Mouse (Mus musculus): ENCODE results near the gene Ramac. TPM values are rescaled to one million over a fixed set of nuclear protein-coding genes. Genes with fewer than 3 reads are reported as not detected.

Ramac gene
- polyA plus RNA-seq (2017; shearing (Covaris generic)): 164 TPM

DNA sequence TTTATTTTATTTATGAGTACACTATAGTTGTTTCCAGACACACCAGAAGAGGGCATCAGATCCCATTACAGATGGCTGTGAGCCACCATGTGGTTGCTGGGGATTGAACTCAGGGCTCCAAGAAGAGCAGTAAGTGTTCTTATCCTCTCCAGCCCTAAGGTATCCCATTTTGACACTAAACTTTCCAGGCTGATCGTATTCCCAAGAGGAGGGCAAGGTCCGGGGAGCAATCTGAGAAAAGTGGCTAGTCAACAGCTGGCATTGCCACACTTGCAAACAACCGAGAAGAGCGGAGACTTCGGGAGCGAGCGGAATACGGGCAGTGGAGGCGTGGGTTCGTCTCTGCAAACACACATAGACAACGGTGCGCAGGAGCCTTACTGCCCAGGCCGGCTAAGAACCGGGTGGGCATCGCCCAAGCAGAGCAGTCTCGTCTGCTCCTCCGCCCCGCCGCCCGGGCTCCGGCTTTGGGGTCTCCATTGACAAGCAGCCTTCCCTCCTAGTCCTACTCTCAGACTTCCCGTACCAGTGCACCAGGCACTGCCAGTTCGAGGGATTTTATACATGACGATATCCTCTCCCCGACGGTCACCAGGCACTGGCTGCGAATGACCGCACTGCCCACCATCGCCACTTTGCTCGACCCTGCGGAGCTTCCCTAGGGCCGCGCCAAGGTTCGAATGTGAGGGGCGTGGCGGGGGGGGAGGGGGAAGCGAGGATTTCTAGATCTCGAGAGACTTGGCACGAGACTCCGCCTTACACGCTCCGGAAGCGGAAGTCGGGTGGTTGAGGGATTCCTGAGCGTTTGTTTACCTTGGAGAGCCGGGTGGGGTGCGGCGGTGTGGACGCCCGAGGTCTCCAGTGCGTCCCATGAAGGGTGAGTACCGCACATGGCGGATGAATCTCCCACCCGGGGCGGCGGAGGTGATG is at the start of gene Ramac:
Gene Ramac (plus strand): TSS at position 746 of the 930 bp plus-strand sequence.

DNA sequence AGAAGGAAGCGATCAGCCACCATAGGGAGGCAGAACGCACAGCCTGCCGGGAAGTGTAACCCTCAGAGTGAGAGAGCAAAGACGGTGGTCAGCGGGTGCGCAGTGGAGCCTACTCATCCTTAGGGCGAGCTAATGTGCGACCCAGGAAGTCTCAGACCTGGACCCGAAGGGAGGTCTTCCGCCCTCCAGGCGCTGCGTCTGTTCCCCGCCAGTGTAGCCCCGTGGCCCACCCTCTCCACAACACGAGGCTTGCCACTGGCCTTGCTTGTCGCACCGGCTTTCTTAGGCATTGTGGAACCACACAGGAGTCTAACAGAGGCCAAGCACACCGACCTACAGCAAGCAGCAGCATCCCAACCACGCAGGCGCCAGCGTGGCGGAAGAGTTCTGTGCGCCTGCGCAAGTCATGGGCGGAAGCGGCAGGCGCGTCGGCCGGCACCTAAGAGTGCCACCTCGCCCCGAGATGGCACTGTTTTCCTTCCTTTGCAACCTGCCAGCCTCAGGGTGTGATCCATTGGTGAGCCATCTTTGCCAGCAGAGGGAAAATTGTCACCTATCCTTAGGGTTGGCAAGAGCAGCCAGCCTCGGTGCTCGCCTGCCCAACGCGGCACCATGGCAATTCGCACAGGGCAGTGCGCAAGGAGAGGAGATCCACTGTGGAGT is 26.5 kb downstream of the Ramac start, which contains the start of gene 3110040N11Rik:
Gene 3110040N11Rik (minus strand): TSS at position 384 of the 663 bp plus-strand sequence.

Other genes with a start within 250 kb of the Ramac start
- gene Fsd2, start 196.0 kb upstream of the Ramac start, polyA plus RNA-seq (2017; shearing (Covaris generic)): 7.4 TPM
- 1.6 TPM for gene Whamm, start 191.7 kb upstream of the Ramac start, polyA plus RNA-seq (2017; shearing (Covaris generic))
- not detected for gene Homer2, start 55.4 kb upstream of the Ramac start, polyA plus RNA-seq (2017; shearing (Covaris generic))
- 67.2 TPM for gene 3110040N11Rik, start 26.6 kb downstream of the Ramac start, polyA plus RNA-seq (2017; shearing (Covaris generic))
- 8.2 TPM for gene Btbd1, start 66.5 kb downstream of the Ramac start, polyA plus RNA-seq (2017; shearing (Covaris generic))
- not detected for gene Gm10160, start 92.9 kb downstream of the Ramac start, polyA plus RNA-seq (2017; shearing (Covaris generic))
- 12.4 TPM for gene Tm6sf1, start 96.1 kb downstream of the Ramac start, polyA plus RNA-seq (2017; shearing (Covaris generic))
- gene Hdgfl3, start 171.5 kb downstream of the Ramac start, polyA plus RNA-seq (2017; shearing (Covaris generic)): 6.6 TPM
- gene Bnc1, start 229.4 kb downstream of the Ramac start, polyA plus RNA-seq (2017; shearing (Covaris generic)): not detected

Data from inflammation-experienced regulatory T-cells, adult 16 weeks (primary cell).